Mouse (Mus musculus) lung, embryonic 14.5 days (tissue): ENCODE measurements around the gene Derl2. TPM values are rescaled to one million over a fixed set of nuclear protein-coding genes. Genes with fewer than 3 reads are reported as not detected.

Experiments used
- ATAC-seq: fragments of 200-750 bp; cut with Nextera tagmentation; 2 replicates; pipeline ENCODE4 v1.8.0; 2017; ENCODE audit warnings: mild to moderate bottlenecking, moderate TSS enrichment, moderate library complexity; ENCODE audit not compliant: insufficient read depth
- DNase-seq: peaks from one replicate; pipeline ENCODE4 v3.0.0-alpha.2; 2015
- H3K27ac ChIP-seq: fragments of 300-500 bp; sonication (generic); 2 replicates; pipeline ENCODE4 v1.5.1; 2014; ENCODE audit warnings: low read depth, mild to moderate bottlenecking, moderate library complexity
- H3K27me3 ChIP-seq: fragments of 300-500 bp; sonication (generic); 2 replicates; pipeline ENCODE4 v1.6.1; 2014; ENCODE audit warnings: low read length, control low read depth; ENCODE audit not compliant: insufficient read depth
- H3K36me3 ChIP-seq: fragments of 300-500 bp; sonication (generic); 2 replicates; pipeline ENCODE4 v1.6.1; 2014; ENCODE audit warnings: control low read depth; ENCODE audit not compliant: insufficient read depth
- H3K4me1 ChIP-seq: fragments of 300-500 bp; sonication (generic); 2 replicates; pipeline ENCODE4 v1.6.1; 2014; ENCODE audit warnings: antibody characterized with exemption, control low read depth; ENCODE audit not compliant: insufficient read depth
- H3K4me2 ChIP-seq: fragments of 300-500 bp; sonication (generic); 2 replicates; pipeline ENCODE4 v1.6.1; 2014; ENCODE audit warnings: mild to moderate bottlenecking
- H3K4me3 ChIP-seq: fragments of 300-500 bp; sonication (generic); 2 replicates; pipeline ENCODE4 v1.5.1; 2014; ENCODE audit warnings: low read depth, low read length
- H3K9ac ChIP-seq: fragments of 300-500 bp; sonication (generic); 2 replicates; pipeline ENCODE4 v1.6.1; 2014
- H3K9me3 ChIP-seq: fragments of 300-500 bp; sonication (generic); 2 replicates; pipeline ENCODE4 v1.6.1; 2016; ENCODE audit warnings: low read depth, low read length, control low read depth
- CTCF ChIP-seq: IDR thresholded peaks from 2 replicates; pipeline ENCODE4 v1.5.1; 2016; ENCODE audit warnings: antibody characterized with exemption, low read depth
- WGBS: fragments of 180-500 bp; shearing (Covaris S2); extraction: QIAGEN DNeasy Blood & Tissue Kit; methylation state at CpG from one replicate; pipeline ENCODE4 v1.1.7; 2014; 5-methylcytosine and 5-hydroxymethylcytosine counted together
- polyA plus RNA-seq: library from polyadenylated mRNA; unstranded; fragments of >200 nt; fragmentation: Nextera tagmentation; extraction: Ambion mirVana; gene quantifications from 2 replicates; pipeline ENCODE4 v1.2.1, GENCODE M21; 2014

The Derl2 gene
- polyA plus RNA-seq, 1 experiment from 2014 or later: 42.7 TPM

- Histone ChIP-seq H3K27me3 (no peaks in the 10 kb centered on the region), H3K4me1 (peaks cover 6% of the 10 kb centered on the region; the same call in 1 of the 2 replicates), H3K27ac (peak overlapping the region; percentile 83), H3K4me3 (peak overlapping the region; percentile 71), H3K9me3 (no peaks in the 10 kb centered on the region), H3K4me2 (peak overlapping the region; percentile 84), H3K9ac (peak overlapping the region; percentile 60), H3K36me3 (peaks cover 48% of the 10 kb centered on the region)
- peak; percentile 19 for ATAC-seq
- 13% methylated on average over 24 of the region's 24 CpGs for WGBS
- peak; percentile 26 for DNase-seq
- TF ChIP-seq CTCF: no peak
Measured at GRCm38 (mm10) chr11:70970560-70971540, 48.8 kb downstream of the Derl2 start.

GRCm38 (mm10) chr11:70969821-70970559 is 49.7 kb downstream of the Derl2 start, which contains the start of the genes Nup88 and Rpain:
Nup88 (minus strand) TSS chr11:70969973.
Rpain (plus strand) TSS chr11:70970213.
- under 1% methylated on average over 43 of the region's 43 CpGs for WGBS
- TF ChIP-seq CTCF: no peak
- H3K9me3 ChIP-seq: no peaks in the 10 kb centered on the region

GRCm38 (mm10) chr11:70969271-70969794 is 50.3 kb downstream of the Derl2 start:
- H3K4me1 ChIP-seq: peaks cover 6% of the 10 kb centered on the region; the same call in 1 of the 2 replicates
- peak overlapping the region; percentile 85 for H3K4me2 ChIP-seq
- H3K36me3 ChIP-seq: peaks cover 48% of the 10 kb centered on the region
- under 1% methylated on average over 25 of the region's 25 CpGs for WGBS
- no peak for TF ChIP-seq CTCF
- H3K27me3 ChIP-seq: no peaks in the 10 kb centered on the region
- no peaks in the 10 kb centered on the region for H3K9me3 ChIP-seq
- H3K27ac ChIP-seq: peak overlapping the region; percentile 58
- ATAC-seq: peak; percentile 14; the same call in 1 of the 2 replicates
- peak overlapping the region; percentile 71 for H3K4me3 ChIP-seq
- DNase-seq: peak; percentile 36
- H3K9ac ChIP-seq: peak overlapping the region; percentile 74

More at GRCm38 (mm10) chr11:70969821-70970559, 49.7 kb downstream of the Derl2 start, which contains the start of the genes Nup88 and Rpain:
- ATAC-seq (peak; percentile 99), DNase-seq (peak; percentile 97)
- Histone ChIP-seq H3K9ac (peak within 1 kb of the TSS; percentile 74), H3K36me3 (peaks cover 48% of the 10 kb centered on the region), H3K4me2 (peak within 1 kb of the TSS; percentile 85), H3K4me1 (peaks cover 6% of the 10 kb centered on the region; the same call in 1 of the 2 replicates), H3K4me3 (peak within 1 kb of the TSS; percentile 71), H3K27me3 (no peaks in the 10 kb centered on the region), H3K27ac (peak within 1 kb of the TSS; percentile 83)

GRCm38 (mm10) chr11:70964222-70964907 is 55.3 kb downstream of the Derl2 start:
- no peaks in the 10 kb centered on the region for H3K27me3 ChIP-seq
- no peak overlapping the region for H3K9ac ChIP-seq
- no peak overlapping the region for H3K27ac ChIP-seq
- peaks cover 3% of the 10 kb centered on the region; the same call in 1 of the 2 replicates for H3K4me1 ChIP-seq
- WGBS: 80% methylated on average over 4 of the region's 4 CpGs
- no peak overlapping the region for H3K4me3 ChIP-seq
- no peak for DNase-seq
- no peaks in the 10 kb centered on the region for H3K9me3 ChIP-seq
- H3K4me2 ChIP-seq: no peak overlapping the region
- ATAC-seq: no peak
- H3K36me3 ChIP-seq: peaks cover 74% of the 10 kb centered on the region
- no peak for TF ChIP-seq CTCF

GRCm38 (mm10) chr11:70960786-70961554 is 58.7 kb downstream of the Derl2 start:
- TF ChIP-seq CTCF: no peak
- ATAC-seq (no peak), DNase-seq (no peak)
- Histone ChIP-seq H3K9me3 (no peaks in the 10 kb centered on the region), H3K4me3 (no peak overlapping the region), H3K27me3 (no peaks in the 10 kb centered on the region), H3K36me3 (peaks cover 93% of the 10 kb centered on the region), H3K27ac (no peak overlapping the region), H3K4me1 (no peaks in the 10 kb centered on the region), H3K9ac (no peak overlapping the region), H3K4me2 (no peak overlapping the region)
- 93% methylated on average over 5 of the region's 5 CpGs for WGBS

Other genes starting within 250 kb of the Derl2 start
- gene Scimp, start 207.3 kb downstream of the Derl2 start, polyA plus RNA-seq: not detected in 2 replicates
- gene Rabep1, start 175.1 kb downstream of the Derl2 start, polyA plus RNA-seq: 32.3 and 32.6 TPM in 2 replicates
- gene Nup88, start 49.9 kb downstream of the Derl2 start, polyA plus RNA-seq: 126 and 135 TPM in 2 replicates
- 64.7 and 69.7 TPM in 2 replicates for gene Rpain, start 49.6 kb downstream of the Derl2 start, polyA plus RNA-seq
- 264 and 276 TPM in 2 replicates for gene C1qbp, start 36.8 kb downstream of the Derl2 start, polyA plus RNA-seq
- 27.2 and 27.7 TPM in 2 replicates for gene Dhx33, start 15.4 kb downstream of the Derl2 start, polyA plus RNA-seq
- gene Mis12, start 230 bp downstream of the Derl2 start, polyA plus RNA-seq: 43.4 and 48.2 TPM in 2 replicates
- gene 6330403K07Rik, start 13.7 kb upstream of the Derl2 start, polyA plus RNA-seq: 42.3 and 44.6 TPM in 2 replicates
- 0.18 and 0.24 TPM in 2 replicates for gene Nlrp1a, start 124.9 kb upstream of the Derl2 start, polyA plus RNA-seq
- gene Nlrp1b, start 210.9 kb upstream of the Derl2 start, polyA plus RNA-seq: 0.05 TPM in 2 replicates